Mouse (Mus musculus) midbrain, embryonic 15.5 days (tissue): ENCODE data around the gene Hydin. TPM values are rescaled to one million over a fixed set of nuclear protein-coding genes. Genes with fewer than 3 reads are reported as not detected.

Source experiments
- ATAC-seq: fragments of 200-750 bp; cut with Nextera tagmentation; replicated peaks from 2 replicates; pipeline ENCODE4 v1.8.0; 2017; ENCODE audit warnings: moderate TSS enrichment
- H3K27ac ChIP-seq: fragments of 300-500 bp; sonication (generic); 2 replicates; pipeline ENCODE4 v1.5.1; 2015; ENCODE audit warnings: mild to moderate bottlenecking, inconsistent platforms
- H3K27me3 ChIP-seq: fragments of 300-500 bp; sonication (generic); replicated peaks from 2 replicates; pipeline ENCODE4 v1.6.1; 2015; ENCODE audit warnings: inconsistent platforms
- H3K36me3 ChIP-seq: fragments of 300-500 bp; sonication (generic); replicated peaks from 2 replicates; pipeline ENCODE4 v1.6.1; 2015; ENCODE audit warnings: inconsistent platforms
- H3K4me1 ChIP-seq: fragments of 300-500 bp; sonication (generic); 2 replicates; pipeline ENCODE4 v1.6.1; 2015; ENCODE audit warnings: inconsistent platforms
- H3K4me2 ChIP-seq: fragments of 300-500 bp; sonication (generic); 2 replicates; pipeline ENCODE4 v1.6.1; 2015; ENCODE audit warnings: inconsistent platforms, mild to moderate bottlenecking, moderate library complexity
- H3K4me3 ChIP-seq: fragments of 300-500 bp; sonication (generic); 2 replicates; pipeline ENCODE4 v1.5.1; 2015; ENCODE audit warnings: mild to moderate bottlenecking, inconsistent platforms
- H3K9ac ChIP-seq: fragments of 300-500 bp; sonication (generic); 2 replicates; pipeline ENCODE4 v1.6.1; 2015; ENCODE audit warnings: mild to moderate bottlenecking, inconsistent platforms
- H3K9me3 ChIP-seq: fragments of 300-500 bp; sonication (generic); 2 replicates; pipeline ENCODE4 v1.6.1; 2016; ENCODE audit warnings: inconsistent platforms
- WGBS: fragments of 180-500 bp; shearing (Covaris S2); methylation state at CpG from one replicate; pipeline ENCODE4 v1.1.7; 2015; ENCODE audit warnings: mixed read lengths; 5-methylcytosine and 5-hydroxymethylcytosine counted together
- polyA plus RNA-seq: library from polyadenylated mRNA; unstranded; fragments of >200 nt; fragmentation: Nextera tagmentation; extraction: Ambion mirVana; gene quantifications from 2 replicates; pipeline ENCODE4 v1.2.1, GENCODE M21; 2015

Gene Hydin
- polyA plus RNA-seq, 1 experiment from 2014 or later = 0.44 TPM

GRCm38 (mm10) chr8:110462627-110463208 is 195.9 kb downstream of the Hydin start:
- no peak overlapping the region for H3K27ac ChIP-seq
- H3K36me3 ChIP-seq = no peaks in the 10 kb centered on the region
- no peak overlapping the region for H3K4me2 ChIP-seq
- H3K9ac ChIP-seq = no peak overlapping the region
- H3K4me1 ChIP-seq = peaks cover 12% of the 10 kb centered on the region
- H3K4me3 ChIP-seq = no peak overlapping the region
- WGBS = 92% methylated on average over 10 of the region's 10 CpGs
- no peak for ATAC-seq
- H3K27me3 ChIP-seq = no peaks in the 10 kb centered on the region
- H3K9me3 ChIP-seq = no peaks in the 10 kb centered on the region

GRCm38 (mm10) chr8:110463773-110464460 is 197.1 kb downstream of the Hydin start:
- 86% methylated on average over 10 of the region's 10 CpGs for WGBS
- H3K4me1 ChIP-seq = peaks cover 12% of the 10 kb centered on the region
- H3K36me3 ChIP-seq = no peaks in the 10 kb centered on the region

GRCm38 (mm10) chr8:110465606-110466005 is 198.8 kb downstream of the Hydin start:
- Histone ChIP-seq H3K9ac (no peak overlapping the region), H3K27me3 (no peaks in the 10 kb centered on the region), H3K4me1 (peaks cover 12% of the 10 kb centered on the region), H3K9me3 (no peaks in the 10 kb centered on the region), H3K4me3 (no peak overlapping the region), H3K36me3 (no peaks in the 10 kb centered on the region), H3K27ac (peak overlapping the region; percentile 72), H3K4me2 (no peak overlapping the region)
- 23% methylated on average over 9 of the region's 9 CpGs for WGBS
- ATAC-seq = peak; percentile 92

More at GRCm38 (mm10) chr8:110463773-110464460, 197.1 kb downstream of the Hydin start:
- H3K27me3 ChIP-seq = no peaks in the 10 kb centered on the region
- no peak overlapping the region for H3K27ac ChIP-seq
- H3K4me2 ChIP-seq = no peak overlapping the region
- no peak overlapping the region for H3K4me3 ChIP-seq
- ATAC-seq = no peak
- H3K9ac ChIP-seq = no peak overlapping the region
- no peaks in the 10 kb centered on the region for H3K9me3 ChIP-seq

- H3K4me3 ChIP-seq = no peak overlapping the region
- no peak overlapping the region for H3K27ac ChIP-seq
- H3K9me3 ChIP-seq = no peaks in the 10 kb centered on the region
- no peak for ATAC-seq
- H3K27me3 ChIP-seq = no peaks in the 10 kb centered on the region
- no peak overlapping the region for H3K9ac ChIP-seq
- 79% methylated on average over 6 of the region's 6 CpGs for WGBS
- no peaks in the 10 kb centered on the region for H3K36me3 ChIP-seq
- peaks cover 3% of the 10 kb centered on the region; the same call in 1 of the 2 replicates for H3K4me1 ChIP-seq
- no peak overlapping the region for H3K4me2 ChIP-seq
These were observed 210.5 kb downstream of the Hydin start for GRCm38 (mm10) chr8:110477256-110477655.

- 18% methylated on average over 6 of the region's 6 CpGs for WGBS
- no peaks in the 10 kb centered on the region for H3K9me3 ChIP-seq
- H3K4me2 ChIP-seq = peak overlapping the region; percentile 17; the same call in 1 of the 2 replicates
- H3K36me3 ChIP-seq = no peaks in the 10 kb centered on the region
- H3K4me1 ChIP-seq = peaks cover 3% of the 10 kb centered on the region; the same call in 1 of the 2 replicates
- ATAC-seq = 0 out of 2 replicates have a peak, but pooled peaks have one; percentile 50
- H3K4me3 ChIP-seq = no peak overlapping the region
- no peak overlapping the region for H3K27ac ChIP-seq
- no peak overlapping the region for H3K9ac ChIP-seq
- H3K27me3 ChIP-seq = no peaks in the 10 kb centered on the region
These were observed 211.8 kb downstream of the Hydin start for GRCm38 (mm10) chr8:110478576-110478975.

GRCm38 (mm10) chr8:110479401-110479800 is 212.6 kb downstream of the Hydin start:
- Histone ChIP-seq H3K4me2 (no peak overlapping the region), H3K4me3 (no peak overlapping the region), H3K27ac (no peak overlapping the region), H3K27me3 (no peaks in the 10 kb centered on the region), H3K9me3 (no peaks in the 10 kb centered on the region), H3K4me1 (peaks cover 3% of the 10 kb centered on the region; the same call in 1 of the 2 replicates), H3K9ac (no peak overlapping the region), H3K36me3 (no peaks in the 10 kb centered on the region)
- ATAC-seq = no peak
- WGBS = 77% methylated on average over 12 of the region's 12 CpGs

GRCm38 (mm10) chr8:110482275-110482674 is 215.5 kb downstream of the Hydin start:
- H3K36me3 ChIP-seq = no peaks in the 10 kb centered on the region
- peaks cover 3% of the 10 kb centered on the region; the same call in 1 of the 2 replicates for H3K4me1 ChIP-seq
- H3K9ac ChIP-seq = no peak overlapping the region
- WGBS = 12% methylated on average over 3 of the region's 3 CpGs
- no peak overlapping the region for H3K4me3 ChIP-seq
- no peak for ATAC-seq
- no peak overlapping the region for H3K4me2 ChIP-seq
- H3K27me3 ChIP-seq = no peaks in the 10 kb centered on the region
- H3K27ac ChIP-seq = no peak overlapping the region
- H3K9me3 ChIP-seq = no peaks in the 10 kb centered on the region

GRCm38 (mm10) chr8:110485234-110485633 is 218.5 kb downstream of the Hydin start:
- Histone ChIP-seq H3K4me3 (no peak overlapping the region), H3K9me3 (no peaks in the 10 kb centered on the region), H3K36me3 (no peaks in the 10 kb centered on the region), H3K4me2 (no peak overlapping the region), H3K27ac (no peak overlapping the region), H3K9ac (no peak overlapping the region), H3K27me3 (no peaks in the 10 kb centered on the region), H3K4me1 (no peaks in the 10 kb centered on the region)
- no peak for ATAC-seq
- WGBS = 96% methylated on average over 13 of the region's 13 CpGs

- H3K27me3 ChIP-seq = no peaks in the 10 kb centered on the region
- no peaks in the 10 kb centered on the region for H3K4me1 ChIP-seq
- no peak overlapping the region for H3K27ac ChIP-seq
- no peak overlapping the region for H3K9ac ChIP-seq
- no peak for ATAC-seq
- no peak overlapping the region for H3K4me3 ChIP-seq
- H3K36me3 ChIP-seq = no peaks in the 10 kb centered on the region
- no peak overlapping the region for H3K4me2 ChIP-seq
- no peaks in the 10 kb centered on the region for H3K9me3 ChIP-seq
- 79% methylated on average over 13 of the region's 13 CpGs for WGBS
These were observed 219.2 kb downstream of the Hydin start for GRCm38 (mm10) chr8:110486020-110486419.

GRCm38 (mm10) chr8:110487644-110488043 is 220.9 kb downstream of the Hydin start:
- H3K4me2 ChIP-seq = no peak overlapping the region
- H3K9me3 ChIP-seq = no peaks in the 10 kb centered on the region
- no peaks in the 10 kb centered on the region for H3K4me1 ChIP-seq
- no peak overlapping the region for H3K4me3 ChIP-seq
- H3K36me3 ChIP-seq = no peaks in the 10 kb centered on the region
- H3K9ac ChIP-seq = no peak overlapping the region
- H3K27me3 ChIP-seq = no peaks in the 10 kb centered on the region
- ATAC-seq = no peak
- no peak overlapping the region for H3K27ac ChIP-seq
- 95% methylated on average over 6 of the region's 6 CpGs for WGBS

- H3K4me3 ChIP-seq = no peak overlapping the region
- ATAC-seq = no peak
- 84% methylated on average over 4 of the region's 4 CpGs for WGBS
These were observed 222.6 kb downstream of the Hydin start for GRCm38 (mm10) chr8:110489344-110489743.

GRCm38 (mm10) chr8:110491118-110491517 is 224.3 kb downstream of the Hydin start:
- ATAC-seq = no peak

More at GRCm38 (mm10) chr8:110489344-110489743, 222.6 kb downstream of the Hydin start:
- H3K27me3 ChIP-seq = no peaks in the 10 kb centered on the region
- H3K4me2 ChIP-seq = no peak overlapping the region
- H3K36me3 ChIP-seq = no peaks in the 10 kb centered on the region
- no peaks in the 10 kb centered on the region for H3K4me1 ChIP-seq
- H3K9ac ChIP-seq = no peak overlapping the region
- no peaks in the 10 kb centered on the region for H3K9me3 ChIP-seq
- no peak overlapping the region for H3K27ac ChIP-seq

GRCm38 (mm10) chr8:110496286-110496685 is 229.5 kb downstream of the Hydin start:
- H3K27ac ChIP-seq = no peak overlapping the region
- H3K4me2 ChIP-seq = no peak overlapping the region
- H3K27me3 ChIP-seq = no peaks in the 10 kb centered on the region
- H3K4me1 ChIP-seq = no peaks in the 10 kb centered on the region
- ATAC-seq = no peak
- WGBS = 82% methylated on average over 9 of the region's 9 CpGs
- H3K36me3 ChIP-seq = no peaks in the 10 kb centered on the region
- no peaks in the 10 kb centered on the region for H3K9me3 ChIP-seq
- no peak overlapping the region for H3K9ac ChIP-seq
- no peak overlapping the region for H3K4me3 ChIP-seq

More at GRCm38 (mm10) chr8:110491118-110491517, 224.3 kb downstream of the Hydin start:
- Histone ChIP-seq H3K36me3 (no peaks in the 10 kb centered on the region), H3K27ac (no peak overlapping the region), H3K4me3 (no peak overlapping the region), H3K9ac (no peak overlapping the region), H3K9me3 (no peaks in the 10 kb centered on the region), H3K4me2 (no peak overlapping the region), H3K4me1 (no peaks in the 10 kb centered on the region), H3K27me3 (no peaks in the 10 kb centered on the region)
- WGBS = 90% methylated on average over 5 of the region's 5 CpGs
